Mouse (Mus musculus) limb, embryonic 12.5 days (tissue): Measurements from ENCODE around the gene Als2. TPM values are rescaled to one million over a fixed set of nuclear protein-coding genes. Genes with fewer than 3 reads are reported as not detected.

Experiments
- ATAC-seq: fragments of 200-750 bp; cut with Nextera tagmentation; 2 replicates; pipeline ENCODE4 v1.8.0; 2017; ENCODE audit warnings: low read depth, moderate TSS enrichment; ENCODE audit not compliant: insufficient number of reproducible peaks, insufficient read depth, low FRiP score, low TSS enrichment
- H3K27ac ChIP-seq: fragments of 300-500 bp; sonication (generic); 2 replicates; pipeline ENCODE4 v1.5.1; 2016; ENCODE audit warnings: mild to moderate bottlenecking, moderate library complexity
- H3K27me3 ChIP-seq: fragments of 300-500 bp; sonication (generic); 2 replicates; pipeline ENCODE4 v1.6.1; 2016; ENCODE audit warnings: mild to moderate bottlenecking, moderate library complexity
- H3K36me3 ChIP-seq: fragments of 300-500 bp; sonication (generic); 2 replicates; pipeline ENCODE4 v1.6.1; 2016; ENCODE audit warnings: mild to moderate bottlenecking, moderate library complexity
- H3K4me1 ChIP-seq: fragments of 300-500 bp; sonication (generic); replicated peaks from 2 replicates; pipeline ENCODE4 v1.6.1; 2016
- H3K4me2 ChIP-seq: fragments of 300-500 bp; sonication (generic); 2 replicates; pipeline ENCODE4 v1.6.1; 2016; ENCODE audit warnings: mild to moderate bottlenecking, moderate library complexity
- H3K4me3 ChIP-seq: fragments of 300-500 bp; sonication (generic); replicated peaks from 2 replicates; pipeline ENCODE4 v1.5.1; 2016; ENCODE audit warnings: mild to moderate bottlenecking
- H3K9ac ChIP-seq: fragments of 300-500 bp; sonication (generic); replicated peaks from 2 replicates; pipeline ENCODE4 v1.6.1; 2016; ENCODE audit warnings: mild to moderate bottlenecking, moderate library complexity
- H3K9me3 ChIP-seq: fragments of 300-500 bp; sonication (generic); 2 replicates; pipeline ENCODE4 v1.6.1; 2016; ENCODE audit warnings: mild to moderate bottlenecking, moderate library complexity
- WGBS: fragments of 180-500 bp; shearing (Covaris S2); methylation state at CpG from one replicate; pipeline ENCODE4 v1.1.7; 2016; 5-methylcytosine and 5-hydroxymethylcytosine counted together
- polyA plus RNA-seq: library from polyadenylated mRNA; unstranded; fragments of >200 nt; fragmentation: Nextera tagmentation; extraction: Ambion mirVana; gene quantifications from 2 replicates; pipeline ENCODE4 v1.2.1, GENCODE M21; 2016

Als2 gene
- polyA plus RNA-seq, 1 experiment from 2014 or later, result 11.7 TPM

DNA sequence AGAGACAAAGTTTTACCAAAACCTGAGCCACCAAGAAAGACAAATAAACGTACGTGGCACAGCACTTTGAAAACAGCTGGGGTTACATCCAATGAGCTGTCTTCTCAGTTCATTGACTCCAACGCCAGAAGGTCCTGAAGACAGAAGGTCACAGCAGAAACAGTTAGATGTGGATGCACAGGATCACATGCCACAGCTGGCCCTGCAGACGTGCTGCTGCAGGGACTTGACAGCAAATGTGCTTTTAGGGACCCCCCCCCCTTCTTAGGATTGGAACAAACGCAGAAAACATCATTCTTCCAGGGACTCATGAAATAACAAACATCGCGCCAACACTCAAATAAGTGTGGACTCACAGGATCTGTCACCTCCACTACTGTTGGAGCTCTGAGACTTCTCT, 108.2 kb downstream of the Als2 start:
- H3K9me3 ChIP-seq, result no peaks in the 10 kb centered on the region
- WGBS, result 74% methylated on average over 7 of the region's 7 CpGs
- no peaks in the 10 kb centered on the region for H3K27me3 ChIP-seq
- H3K9ac ChIP-seq, result no peak overlapping the region
- no peak for ATAC-seq
- H3K4me1 ChIP-seq, result no peaks in the 10 kb centered on the region
- no peaks in the 10 kb centered on the region for H3K36me3 ChIP-seq
- no peak overlapping the region for H3K4me3 ChIP-seq
- H3K4me2 ChIP-seq, result no peak overlapping the region
- H3K27ac ChIP-seq, result no peak overlapping the region

GRCm38 (mm10) chr1:59125558-59125957, 111.5 kb downstream of the Als2 start:
- Histone ChIP-seq H3K36me3 (no peaks in the 10 kb centered on the region), H3K4me2 (no peak overlapping the region), H3K9me3 (no peaks in the 10 kb centered on the region), H3K9ac (no peak overlapping the region), H3K27me3 (no peaks in the 10 kb centered on the region), H3K27ac (no peak overlapping the region), H3K4me1 (no peaks in the 10 kb centered on the region), H3K4me3 (no peak overlapping the region)
- no peak for ATAC-seq
- WGBS, result 74% methylated on average over 5 of the region's 5 CpGs

DNA sequence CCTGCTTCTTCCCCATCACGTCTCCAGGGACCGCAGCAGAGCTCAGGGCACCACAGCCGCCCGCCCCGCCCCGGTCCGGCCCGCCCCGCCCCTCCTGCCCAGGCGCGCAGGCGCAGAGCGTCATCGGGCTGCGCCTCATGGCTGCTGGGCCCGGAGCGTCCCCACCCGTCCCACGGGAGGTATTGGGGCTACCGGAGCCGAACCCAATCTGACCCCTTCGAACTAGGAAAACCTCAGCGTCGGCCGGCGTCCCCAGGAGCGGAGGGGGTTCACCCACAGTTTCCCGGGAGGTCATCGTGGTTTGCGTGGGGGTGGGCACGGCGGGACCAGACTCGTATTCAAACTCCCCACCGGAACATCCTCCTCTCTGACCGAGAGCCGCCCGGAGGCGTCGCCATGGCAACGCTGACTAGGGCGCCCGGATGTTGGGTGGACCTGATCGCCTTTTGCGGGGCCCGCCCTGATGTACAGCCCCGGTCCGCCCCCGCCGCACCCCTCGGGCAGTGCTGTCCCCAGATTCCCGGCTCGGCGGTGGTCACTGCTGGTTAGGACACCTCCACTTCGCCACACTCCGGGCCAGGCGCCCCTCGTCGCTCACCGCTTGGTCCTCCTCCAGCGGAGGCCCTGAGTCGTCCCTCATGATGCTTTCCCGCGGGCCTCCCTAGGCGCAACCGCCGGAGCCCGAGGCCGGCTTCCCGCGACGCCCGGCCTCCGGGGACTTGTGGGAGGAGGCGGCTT, 117.1 kb downstream of the Als2 start, which contains the start of gene Tmem237:
TSS of gene Tmem237 (minus strand) at position 689 of the 738 bp plus-strand sequence.
- H3K4me3 ChIP-seq, result peak within 1 kb of the TSS; percentile 70
- H3K4me1 ChIP-seq, result no peaks in the 10 kb centered on the region; the same call in 1 of the 2 replicates
- peak within 1 kb of the TSS; percentile 87 for H3K9ac ChIP-seq
- peak within 1 kb of the TSS; percentile 86 for H3K4me2 ChIP-seq
- under 1% methylated on average over 69 of the region's 74 CpGs for WGBS
- ATAC-seq, result peak; percentile 97
- no peaks in the 10 kb centered on the region for H3K9me3 ChIP-seq
- H3K27me3 ChIP-seq, result no peaks in the 10 kb centered on the region
- peak within 1 kb of the TSS; percentile 82 for H3K27ac ChIP-seq
- H3K36me3 ChIP-seq, result 0 out of 2 replicates have a peak, but pooled peaks cover 4% of the 10 kb centered on the region

Other genes with a start within 250 kb of the Als2 start
- not detected in 2 replicates for gene C2cd6, start 142.3 kb downstream of the Als2 start, polyA plus RNA-seq
- 33.7 and 39.2 TPM in 2 replicates for gene Tmem237, start 116.8 kb downstream of the Als2 start, polyA plus RNA-seq
- 0.17 and 0.23 TPM in 2 replicates for gene Mpp4, start 73.8 kb downstream of the Als2 start, polyA plus RNA-seq
- gene Cdk15, start 19.7 kb upstream of the Als2 start, polyA plus RNA-seq, result 0.38 TPM in 1 of 2 replicates, not detected in the other
- 20.5 and 20.9 TPM in 2 replicates for gene Fzd7, start 245.2 kb upstream of the Als2 start, polyA plus RNA-seq